Mouse (Mus musculus): ENCODE data around the gene Orc5. TPM values are rescaled to one million over a fixed set of nuclear protein-coding genes. Genes with fewer than 3 reads are reported as not detected.

Orc5 gene
- 10 to 100 TPM; 18.1 to 20.0 TPM for total RNA-seq (2021)
- long read RNA-seq, experiment 1, transcript Orc5-201 (14 exons, 2,103 nt): major isoform, 8 of 12 reads
- long read RNA-seq, experiment 1, partial matches to known transcripts: 1 of 12 reads
- long read RNA-seq, experiment 1, other reads (novel, unspliced or antisense): 3 of 12 reads
- long read RNA-seq, experiment 2, transcript Orc5-201 (14 exons, 2,103 nt): major isoform, 18 of 26 reads
- long read RNA-seq, experiment 2, partial matches to known transcripts: 1 of 26 reads
- long read RNA-seq, experiment 2, other reads (novel, unspliced or antisense): 7 of 26 reads

DNA sequence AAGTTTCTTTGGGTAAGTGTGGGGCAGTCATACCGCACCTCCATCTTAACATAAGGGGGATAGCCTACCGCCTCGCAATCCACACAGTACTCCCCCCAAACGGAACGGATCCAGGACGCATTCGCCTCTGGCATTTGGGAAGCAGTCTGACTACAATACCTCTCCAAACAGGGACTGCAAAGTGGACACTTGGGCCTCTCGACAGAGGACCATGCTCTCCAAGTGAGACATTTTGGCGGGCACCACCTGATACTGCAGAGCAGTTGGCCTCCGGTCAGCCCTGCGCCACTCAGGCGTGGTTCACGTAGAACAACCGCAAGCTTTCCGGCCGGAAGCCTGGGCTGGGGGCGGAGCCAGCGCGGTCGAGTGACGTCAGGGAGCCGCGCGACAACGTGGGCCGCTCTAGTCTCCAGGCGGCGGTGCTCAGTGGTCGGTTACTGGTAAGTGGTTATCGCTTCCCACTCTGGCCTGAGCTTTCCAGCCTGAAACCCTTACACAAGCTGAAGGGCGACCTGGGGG is at the start of gene Orc5:
Orc5 (minus strand) TSS at position 397 of the 519 bp plus-strand sequence.
- DNase-seq (ENCODE audit: low spot score in 2 of 2): peak; percentile 90 to 93

- DNase-seq (ENCODE audit: low spot score in 2 of 2): no peak
These were observed 46.8 kb upstream of the Orc5 start for GRCm38 (mm10) chr5:22596981-22597380.

GRCm38 (mm10) chr5:22589370-22589966 is 39.2 kb upstream of the Orc5 start:
- no peak for DNase-seq (ENCODE audit: low spot score in 2 of 2)

GRCm38 (mm10) chr5:22587492-22587891 is 37.3 kb upstream of the Orc5 start:
- no peak for DNase-seq (ENCODE audit: low spot score in 2 of 2)

- DNase-seq (ENCODE audit: low spot score in 2 of 2): no peak
These were observed 34.3 kb upstream of the Orc5 start for GRCm38 (mm10) chr5:22584556-22584955.

DNA sequence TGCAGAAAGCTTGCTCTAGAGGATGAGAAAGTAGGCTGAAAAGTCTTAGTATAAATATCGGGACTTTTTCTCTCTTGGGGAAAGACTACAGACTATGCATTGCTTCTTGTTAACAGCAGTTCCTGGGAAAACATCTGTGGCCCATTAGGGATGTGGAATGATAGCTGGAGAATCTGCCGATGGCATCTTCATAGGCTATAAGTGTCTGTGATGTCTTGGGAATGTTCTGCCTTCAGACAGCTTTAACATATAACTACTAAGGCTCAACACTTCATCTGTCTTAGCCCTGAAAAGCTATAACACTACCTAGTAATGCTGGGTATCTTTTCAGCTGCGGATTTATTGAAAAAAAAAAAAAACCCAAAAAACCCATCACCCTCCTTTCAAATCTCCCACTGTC is 27.8 kb upstream of the Orc5 start:
- DNase-seq (ENCODE audit: low spot score in 2 of 2): no peak

- DNase-seq (ENCODE audit: low spot score in 2 of 2): no peak
These were observed 24.5 kb upstream of the Orc5 start for GRCm38 (mm10) chr5:22574751-22575150.

DNA sequence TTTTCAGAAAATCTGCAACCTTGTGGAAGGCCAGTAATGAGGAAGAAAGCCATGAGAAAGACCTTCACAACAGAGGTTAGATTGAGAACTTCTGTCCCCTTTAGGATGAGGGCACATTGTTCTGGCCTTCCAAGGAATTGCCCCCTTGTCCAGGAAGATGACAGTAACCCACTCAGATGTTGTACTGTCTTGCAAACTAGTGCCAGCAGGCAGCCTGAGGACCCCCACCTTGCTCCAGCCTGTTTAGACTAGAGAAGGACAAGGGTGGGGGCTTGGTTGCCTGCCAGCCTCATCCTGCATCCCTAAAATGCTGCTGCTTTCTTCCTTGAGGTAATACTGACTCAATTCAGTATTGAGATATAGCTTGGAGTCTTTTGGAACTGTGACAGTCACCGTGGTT is 23.9 kb upstream of the Orc5 start:
- DNase-seq (ENCODE audit: low spot score in 2 of 2): no peak

DNA sequence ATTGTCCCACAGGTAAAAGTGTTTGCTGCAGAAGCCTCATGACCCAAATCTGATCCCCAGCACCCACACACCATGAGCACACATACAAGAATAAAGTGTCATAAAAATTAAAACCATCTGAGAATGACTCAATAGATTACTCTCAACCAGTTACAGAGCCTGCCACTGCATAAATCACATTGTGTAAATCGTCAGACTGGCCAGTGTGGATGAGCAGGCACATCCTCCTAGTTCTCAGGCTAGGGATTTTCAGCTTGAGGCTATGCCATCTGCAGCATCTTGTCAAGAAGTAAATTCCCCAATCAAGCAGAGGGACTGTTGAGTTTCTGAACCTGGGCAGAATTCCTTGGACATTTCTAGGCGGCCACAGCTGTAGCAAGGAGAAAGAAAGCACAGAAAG is 23.5 kb upstream of the Orc5 start:
- no peak for DNase-seq (ENCODE audit: low spot score in 2 of 2)

GRCm38 (mm10) chr5:22572881-22573280 is 22.7 kb upstream of the Orc5 start:
- no peak for DNase-seq (ENCODE audit: low spot score in 2 of 2)

- no peak for DNase-seq (ENCODE audit: low spot score in 2 of 2)
These were observed 22.2 kb upstream of the Orc5 start for GRCm38 (mm10) chr5:22572456-22572855.

DNA sequence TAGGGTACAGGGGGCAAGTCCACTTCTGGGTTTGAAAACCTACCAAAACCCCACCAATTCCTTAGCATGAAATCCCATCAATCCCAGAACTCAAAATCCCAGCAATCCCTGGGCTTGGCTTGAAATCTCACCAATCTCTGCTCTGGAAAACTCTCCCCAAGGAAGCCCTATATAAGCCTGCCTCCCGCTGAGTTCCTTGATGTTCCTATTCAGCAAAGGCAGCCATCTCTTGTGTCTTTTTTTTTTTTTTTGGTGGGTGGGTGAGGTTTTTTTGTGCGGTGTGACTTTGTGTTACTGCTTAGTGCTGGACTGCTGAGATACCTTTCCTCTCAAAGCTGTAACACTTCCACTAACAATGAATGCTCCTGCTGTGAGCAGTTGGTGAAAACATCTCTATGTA is 15.5 kb upstream of the Orc5 start:
- no peak for DNase-seq (ENCODE audit: low spot score in 2 of 2)

DNA sequence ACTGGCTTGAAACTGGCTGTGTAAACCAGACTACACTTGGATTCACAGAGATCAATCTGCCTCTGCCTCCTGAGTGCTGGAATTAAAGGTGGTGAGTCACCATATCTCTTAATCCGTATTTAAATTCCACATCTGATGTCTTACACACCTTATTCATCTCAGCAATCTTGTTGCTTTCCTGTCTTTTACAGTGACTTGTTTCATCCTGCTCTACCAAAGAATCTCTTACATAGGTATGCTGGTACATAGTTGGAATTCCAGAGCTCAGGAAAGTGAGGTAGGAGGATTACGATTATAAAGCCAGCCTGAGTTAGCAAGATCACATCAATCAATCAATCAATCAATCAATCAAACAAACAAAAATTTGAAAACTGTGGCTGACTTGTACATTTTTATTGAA is 9.6 kb upstream of the Orc5 start:
- no peak for DNase-seq (ENCODE audit: low spot score in 2 of 2)

DNA sequence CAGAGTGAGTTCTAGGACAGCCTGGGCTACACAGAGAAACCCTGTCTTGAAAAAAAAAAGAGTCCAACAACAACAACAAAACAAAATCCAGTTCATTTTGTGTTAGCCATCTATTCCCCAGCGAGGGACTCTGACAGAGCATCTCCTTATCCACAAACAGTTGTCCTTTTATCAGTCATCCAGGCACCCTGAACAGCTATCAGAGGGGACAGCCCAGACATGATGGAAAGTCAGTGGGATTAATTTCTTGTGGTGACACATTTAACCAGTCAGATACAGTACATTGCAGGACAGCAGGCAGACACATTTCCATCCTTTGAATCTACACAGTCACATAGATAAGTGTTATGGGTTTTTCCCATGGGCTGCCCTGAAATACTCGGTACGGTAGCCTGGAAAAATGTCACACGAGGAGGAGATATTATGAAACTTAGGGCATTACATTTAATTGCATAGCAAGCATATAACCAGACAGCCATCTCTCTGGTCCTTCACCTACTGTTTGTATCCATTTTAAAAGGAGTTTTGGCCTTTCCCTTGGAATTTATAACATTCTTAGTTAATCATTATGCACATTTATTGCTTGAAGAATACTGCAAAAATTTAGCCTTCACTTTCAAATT is 7.4 kb upstream of the Orc5 start:
- no peak for DNase-seq (ENCODE audit: low spot score in 2 of 2)

GRCm38 (mm10) chr5:22556713-22557112 is 6.5 kb upstream of the Orc5 start:
- no peak for DNase-seq (ENCODE audit: low spot score in 2 of 2)

GRCm38 (mm10) chr5:22552233-22552765 is 2.1 kb upstream of the Orc5 start:
- DNase-seq (ENCODE audit: low spot score in 2 of 2): no peak

GRCm38 (mm10) chr5:22549366-22550032 is 730 bp downstream of the Orc5 start:
- DNase-seq (ENCODE audit: low spot score in 2 of 2): no peak

- no peak for DNase-seq (ENCODE audit: low spot score in 2 of 2)
These were observed 1.6 kb downstream of the Orc5 start for GRCm38 (mm10) chr5:22548556-22549161.

DNA sequence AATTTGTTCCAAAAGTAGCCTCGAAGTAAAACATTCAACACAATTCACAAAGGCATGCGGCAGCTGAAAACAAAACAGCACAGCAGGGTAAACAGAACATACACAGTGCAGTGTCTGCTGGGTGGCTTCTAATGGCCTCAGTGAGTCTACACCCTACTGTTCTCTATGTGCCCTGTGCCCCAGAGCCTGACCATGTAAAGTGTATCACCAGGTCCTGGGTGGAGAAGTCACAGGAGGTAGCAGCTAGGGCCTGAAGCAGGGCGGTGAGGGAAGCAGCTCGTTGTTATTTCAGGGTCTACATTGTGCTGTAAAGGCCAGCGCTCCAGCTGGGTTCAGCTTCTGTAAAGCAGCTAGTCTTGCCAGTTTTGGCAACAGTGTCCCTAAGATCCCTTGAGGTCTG is 3.7 kb downstream of the Orc5 start:
- no peak for DNase-seq (ENCODE audit: low spot score in 2 of 2)

DNA sequence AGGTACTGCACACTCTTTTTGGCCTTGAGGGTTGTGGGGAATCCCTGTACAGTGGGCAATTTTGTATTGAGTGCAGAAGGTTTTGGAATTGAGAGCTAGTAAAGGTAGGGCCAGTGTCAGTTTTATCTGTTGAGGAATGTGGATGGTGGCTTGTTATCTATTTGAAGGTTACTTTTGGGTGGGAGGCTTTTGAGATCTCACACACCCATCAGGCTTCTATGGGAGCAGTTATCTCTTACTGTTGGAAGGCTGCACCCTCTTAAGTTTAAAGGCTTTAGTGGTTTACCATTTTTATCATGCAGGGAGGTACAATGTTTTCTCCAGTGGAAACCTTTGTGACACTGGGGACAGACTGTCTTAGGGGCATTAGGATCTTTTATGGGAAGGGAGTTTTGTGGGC is 4.9 kb downstream of the Orc5 start:
- DNase-seq (ENCODE audit: low spot score in 2 of 2): no peak

- DNase-seq (ENCODE audit: low spot score in 2 of 2): no peak
These were observed 7.6 kb downstream of the Orc5 start for GRCm38 (mm10) chr5:22542676-22543075.
